Mouse (Mus musculus) stomach, embryonic 15.5 days (tissue): ENCODE results near the gene Mfsd14a. TPM values are rescaled to one million over a fixed set of nuclear protein-coding genes. Genes with fewer than 3 reads are reported as not detected.
"Not testable (repeated sequence)": the region's sequence is repeated elsewhere in the genome, so short reads cannot be mapped to it uniquely, and the experiment has no call there.

Experiments
- ATAC-seq: fragments of 200-750 bp; cut with Nextera tagmentation; 2 replicates; pipeline ENCODE4 v1.8.0; 2017; ENCODE audit warnings: low read depth, moderate number of reproducible peaks, moderate TSS enrichment; ENCODE audit not compliant: insufficient read depth, low FRiP score
- H3K27ac ChIP-seq: fragments of 300-500 bp; sonication (generic); 2 replicates; pipeline ENCODE4 v1.5.1; 2015; ENCODE audit warnings: mild to moderate bottlenecking, inconsistent platforms
- H3K27me3 ChIP-seq: fragments of 300-500 bp; sonication (generic); replicated peaks from 2 replicates; pipeline ENCODE4 v1.6.1; 2015; ENCODE audit warnings: inconsistent platforms
- H3K36me3 ChIP-seq: fragments of 300-500 bp; sonication (generic); 2 replicates; pipeline ENCODE4 v1.6.1; 2015; ENCODE audit warnings: inconsistent platforms
- H3K4me1 ChIP-seq: fragments of 300-500 bp; sonication (generic); 2 replicates; pipeline ENCODE4 v1.6.1; 2015; ENCODE audit warnings: inconsistent platforms
- H3K4me2 ChIP-seq: fragments of 300-500 bp; sonication (generic); 2 replicates; pipeline ENCODE4 v1.6.1; 2015; ENCODE audit warnings: mild to moderate bottlenecking, inconsistent platforms
- H3K4me3 ChIP-seq: fragments of 300-500 bp; sonication (generic); replicated peaks from 2 replicates; pipeline ENCODE4 v1.5.1; 2015; ENCODE audit warnings: inconsistent platforms
- H3K9ac ChIP-seq: fragments of 300-500 bp; sonication (generic); 2 replicates; pipeline ENCODE4 v1.6.1; 2015; ENCODE audit warnings: inconsistent platforms
- H3K9me3 ChIP-seq: fragments of 300-500 bp; sonication (generic); 2 replicates; pipeline ENCODE4 v1.6.1; 2016; ENCODE audit warnings: inconsistent platforms
- WGBS: fragments of 180-500 bp; shearing (Covaris S2); methylation state at CpG from one replicate; pipeline ENCODE4 v1.1.7; 2015; 5-methylcytosine and 5-hydroxymethylcytosine counted together
- polyA plus RNA-seq: library from polyadenylated mRNA; unstranded; fragments of >200 nt; fragmentation: Nextera tagmentation; extraction: Ambion mirVana; gene quantifications from 2 replicates; pipeline ENCODE4 v1.2.1, GENCODE M21; 2015

Gene Mfsd14a
- polyA plus RNA-seq, 1 experiment from 2014 or later = 79.5 TPM

GRCm38 (mm10) chr3:116681160-116681559 lies 18.7 kb upstream of the Mfsd14a start, which contains the start of gene Gm43191:
Gene Gm43191, minus strand, starts transcription at chr3:116681260.
- H3K4me2 ChIP-seq = no peak within 1 kb of the TSS
- no peaks in the 10 kb centered on the region for H3K4me1 ChIP-seq
- H3K4me3 ChIP-seq = no peak within 1 kb of the TSS
- WGBS = 89% methylated on average over 1 of the region's 1 CpGs
- H3K9ac ChIP-seq = no peak within 1 kb of the TSS
- 0 out of 2 replicates have a peak, but pooled peaks cover 11% of the 10 kb centered on the region for H3K36me3 ChIP-seq
- H3K9me3 ChIP-seq = no peaks in the 10 kb centered on the region
- no peaks in the 10 kb centered on the region for H3K27me3 ChIP-seq
- no peak for ATAC-seq
- no peak within 1 kb of the TSS for H3K27ac ChIP-seq

- ATAC-seq, H3K27me3 ChIP-seq, H3K27ac ChIP-seq, H3K36me3 ChIP-seq, H3K9me3 ChIP-seq, H3K4me3 ChIP-seq, H3K4me1 ChIP-seq, H3K4me2 ChIP-seq, H3K9ac ChIP-seq: not testable (repeated sequence)
- WGBS = 92% methylated on average over 9 of the region's 9 CpGs
These were observed 1.8 kb upstream of the Mfsd14a start for GRCm38 (mm10) chr3:116664281-116664680.

GRCm38 (mm10) chr3:116661870-116662414 lies 535 bp downstream of the Mfsd14a start:
- peak; percentile 84 for ATAC-seq
- under 1% methylated on average over 62 of the region's 68 CpGs for WGBS

GRCm38 (mm10) chr3:116661288-116661869 lies 1.1 kb downstream of the Mfsd14a start:
- peak overlapping the region; percentile 90 for H3K9ac ChIP-seq
- peaks cover 6% of the 10 kb centered on the region; the same call in 1 of the 2 replicates for H3K4me1 ChIP-seq
- H3K27me3 ChIP-seq = no peaks in the 10 kb centered on the region
- no peak for ATAC-seq
- peak overlapping the region; percentile 89 for H3K27ac ChIP-seq
- WGBS = 3% methylated on average over 16 of the region's 16 CpGs
- H3K4me2 ChIP-seq = peak overlapping the region; percentile 57
- peak overlapping the region; percentile 83 for H3K4me3 ChIP-seq
- no peaks in the 10 kb centered on the region for H3K9me3 ChIP-seq
- H3K36me3 ChIP-seq = no peaks in the 10 kb centered on the region

More at GRCm38 (mm10) chr3:116661870-116662414, 535 bp downstream of the Mfsd14a start:
- Histone ChIP-seq H3K36me3 (no peaks in the 10 kb centered on the region), H3K4me2 (peak overlapping the region; percentile 57), H3K27ac (peak overlapping the region; percentile 89), H3K4me3 (peak overlapping the region; percentile 83), H3K9me3 (no peaks in the 10 kb centered on the region), H3K9ac (peak overlapping the region; percentile 90), H3K27me3 (no peaks in the 10 kb centered on the region), H3K4me1 (peaks cover 6% of the 10 kb centered on the region; the same call in 1 of the 2 replicates)

- H3K36me3 ChIP-seq = no peaks in the 10 kb centered on the region
- ATAC-seq = no peak
- peak overlapping the region; percentile 57; the same call in 1 of the 2 replicates for H3K4me2 ChIP-seq
These were observed 2.5 kb downstream of the Mfsd14a start for GRCm38 (mm10) chr3:116659856-116660430.

GRCm38 (mm10) chr3:116658928-116659565 lies 3.4 kb downstream of the Mfsd14a start:
- WGBS = 80% methylated on average over 15 of the region's 15 CpGs
- H3K4me2 ChIP-seq = no peak overlapping the region
- H3K4me1 ChIP-seq = peaks cover 6% of the 10 kb centered on the region; the same call in 1 of the 2 replicates
- ATAC-seq = no peak
- no peaks in the 10 kb centered on the region for H3K27me3 ChIP-seq
- H3K9ac ChIP-seq = no peak overlapping the region
- H3K9me3 ChIP-seq = no peaks in the 10 kb centered on the region
- no peak overlapping the region for H3K4me3 ChIP-seq
- no peaks in the 10 kb centered on the region for H3K36me3 ChIP-seq
- H3K27ac ChIP-seq = no peak overlapping the region

More at GRCm38 (mm10) chr3:116659856-116660430, 2.5 kb downstream of the Mfsd14a start:
- Histone ChIP-seq H3K4me3 (no peak overlapping the region), H3K27me3 (no peaks in the 10 kb centered on the region), H3K27ac (no peak overlapping the region), H3K9ac (no peak overlapping the region), H3K4me1 (peaks cover 6% of the 10 kb centered on the region; the same call in 1 of the 2 replicates), H3K9me3 (no peaks in the 10 kb centered on the region)
- WGBS = 79% methylated on average over 13 of the region's 13 CpGs

GRCm38 (mm10) chr3:116656184-116656965 lies 6.1 kb downstream of the Mfsd14a start:
- no peak for ATAC-seq

GRCm38 (mm10) chr3:116654051-116654450 lies 8.4 kb downstream of the Mfsd14a start:
- not testable (repeated sequence) for H3K4me3 ChIP-seq, H3K27ac ChIP-seq, H3K27me3 ChIP-seq, ATAC-seq, H3K4me1 ChIP-seq, H3K9me3 ChIP-seq, H3K9ac ChIP-seq, H3K4me2 ChIP-seq, H3K36me3 ChIP-seq
- 91% methylated on average over 11 of the region's 11 CpGs for WGBS

More at GRCm38 (mm10) chr3:116656184-116656965, 6.1 kb downstream of the Mfsd14a start:
- H3K4me1 ChIP-seq = peaks cover 6% of the 10 kb centered on the region; the same call in 1 of the 2 replicates
- H3K4me3 ChIP-seq = no peak overlapping the region
- H3K9me3 ChIP-seq = no peaks in the 10 kb centered on the region
- H3K27ac ChIP-seq = no peak overlapping the region
- no peak overlapping the region for H3K4me2 ChIP-seq
- no peaks in the 10 kb centered on the region for H3K27me3 ChIP-seq
- H3K36me3 ChIP-seq = no peaks in the 10 kb centered on the region
- no peak overlapping the region for H3K9ac ChIP-seq
- WGBS = 71% methylated on average over 7 of the region's 7 CpGs

GRCm38 (mm10) chr3:116653278-116653945 lies 9.1 kb downstream of the Mfsd14a start:
- no peaks in the 10 kb centered on the region for H3K9me3 ChIP-seq

GRCm38 (mm10) chr3:116652033-116652446 lies 10.4 kb downstream of the Mfsd14a start:
- ATAC-seq = no peak
- H3K4me2 ChIP-seq = no peak overlapping the region
- H3K27me3 ChIP-seq = no peaks in the 10 kb centered on the region
- no peaks in the 10 kb centered on the region for H3K9me3 ChIP-seq
- H3K27ac ChIP-seq = no peak overlapping the region
- 69% methylated on average over 3 of the region's 3 CpGs for WGBS
- no peaks in the 10 kb centered on the region for H3K4me1 ChIP-seq
- H3K4me3 ChIP-seq = no peak overlapping the region
- H3K36me3 ChIP-seq = 0 out of 2 replicates have a peak, but pooled peaks cover 3% of the 10 kb centered on the region
- H3K9ac ChIP-seq = no peak overlapping the region

More at GRCm38 (mm10) chr3:116653278-116653945, 9.1 kb downstream of the Mfsd14a start:
- Histone ChIP-seq H3K4me2 (no peak overlapping the region), H3K27me3 (no peaks in the 10 kb centered on the region), H3K27ac (no peak overlapping the region), H3K9ac (no peak overlapping the region), H3K36me3 (0 out of 2 replicates have a peak, but pooled peaks cover 3% of the 10 kb centered on the region), H3K4me1 (no peaks in the 10 kb centered on the region), H3K4me3 (no peak overlapping the region)
- no peak for ATAC-seq
- 65% methylated on average over 5 of the region's 5 CpGs for WGBS

GRCm38 (mm10) chr3:116650698-116651097 lies 11.8 kb downstream of the Mfsd14a start:
- no peak overlapping the region for H3K4me2 ChIP-seq
- ATAC-seq = no peak
- H3K4me3 ChIP-seq = no peak overlapping the region
- H3K27me3 ChIP-seq = no peaks in the 10 kb centered on the region
- 93% methylated on average over 9 of the region's 9 CpGs for WGBS
- H3K36me3 ChIP-seq = peaks cover 3% of the 10 kb centered on the region; the same call in 1 of the 2 replicates
- no peak overlapping the region for H3K9ac ChIP-seq
- no peaks in the 10 kb centered on the region for H3K9me3 ChIP-seq
- H3K4me1 ChIP-seq = no peaks in the 10 kb centered on the region
- no peak overlapping the region for H3K27ac ChIP-seq
